Mouse (Mus musculus) MEL (cell line): ENCODE results near the gene 2310033P09Rik. TPM values are rescaled to one million over a fixed set of nuclear protein-coding genes. Genes with fewer than 3 reads are reported as not detected.

Experiments
- DNase-seq: peaks from one replicate; pipeline ENCODE4 v3.0.0; 2011; ENCODE audit warnings: low read depth, low spot score
- H3K27ac ChIP-seq: 2 replicates; pipeline ENCODE4 v1.5.1; 2012; ENCODE audit warnings: low read depth, mild to moderate bottlenecking, control low read depth, low read length, moderate library complexity; ENCODE audit not compliant: control insufficient read depth
- H3K27me3 ChIP-seq, 2 experiments: fragments of 150-350 bp in 1 of 2; sonication (generic) in 1 of 2; 2 replicates each; pipeline ENCODE4 v1.6.1; 2012; ENCODE audit warnings: low read length in 2 of 2, mild to moderate bottlenecking in 2 of 2, improper control_type of control experiment in 1 of 2, moderate library complexity in 1 of 2; ENCODE audit not compliant: insufficient read depth in 2 of 2, control insufficient read depth in 1 of 2
- H3K36me3 ChIP-seq, 2 experiments: 2 replicates each; pipeline ENCODE4 v1.6.1; 2012 to 2014; ENCODE audit warnings: low read length in 2 of 2, improper control_type of control experiment in 1 of 2, inconsistent platforms in 1 of 2, mild to moderate bottlenecking in 1 of 2; ENCODE audit not compliant: insufficient read depth in 2 of 2, control insufficient read depth in 1 of 2
- H3K4me1 ChIP-seq, 2 experiments: fragments of 150-350 bp in 1 of 2; sonication (generic) in 1 of 2; 2 replicates each; pipeline ENCODE4 v1.6.1; 2012; ENCODE audit warnings: low read length in 2 of 2, improper control_type of control experiment in 1 of 2, mild to moderate bottlenecking in 1 of 2; ENCODE audit not compliant: insufficient read depth in 2 of 2, control insufficient read depth in 1 of 2
- H3K4me3 ChIP-seq, 2 experiments: fragments of 150-350 bp in 1 of 2; sonication (generic) in 1 of 2; 2 replicates each; pipeline ENCODE4 v1.5.1; 2012; ENCODE audit warnings: low read depth in 2 of 2, low read length in 2 of 2, mild to moderate bottlenecking in 2 of 2, moderate library complexity in 2 of 2, control low read depth in 1 of 2, improper control_type of control experiment in 1 of 2; ENCODE audit not compliant: control insufficient read depth in 1 of 2, insufficient read depth in 1 of 2
- H3K79me2 ChIP-seq: 2 replicates; pipeline ENCODE4 v1.6.1; 2012; ENCODE audit warnings: mild to moderate bottlenecking, low read length, moderate library complexity; ENCODE audit not compliant: control insufficient read depth, poor library complexity, insufficient read depth
- H3K9ac ChIP-seq: 2 replicates; pipeline ENCODE4 v1.6.1; 2012; ENCODE audit warnings: low read depth, mild to moderate bottlenecking, control low read depth, low read length, moderate library complexity; ENCODE audit not compliant: control insufficient read depth, poor library complexity, severe bottlenecking
- H3K9me3 ChIP-seq: fragments of 150-350 bp; sonication (generic); replicated peaks from 2 replicates; pipeline ENCODE4 v1.6.1; 2012; ENCODE audit warnings: mild to moderate bottlenecking, low read length, improper control_type of control experiment, moderate library complexity; ENCODE audit not compliant: insufficient read depth
- BHLHE40 ChIP-seq: IDR thresholded peaks from 2 replicates; pipeline ENCODE4 v1.6.1; 2012; ENCODE audit warnings: low read depth, mild to moderate bottlenecking, inconsistent platforms, low read length, improper control_type of control experiment, borderline replicate concordance
- CHD1 ChIP-seq: IDR thresholded peaks from 2 replicates; pipeline ENCODE4 v1.6.1; 2012; ENCODE audit warnings: low read depth, mild to moderate bottlenecking, inconsistent platforms, low read length, improper control_type of control experiment
- CHD2 ChIP-seq: IDR thresholded peaks from 2 replicates; pipeline ENCODE4 v1.6.1; 2011; ENCODE audit warnings: low read length, improper control_type of control experiment
- CTCF ChIP-seq, 3 experiments: IDR thresholded peaks in 2 of 3; conservative IDR thresholded peaks in 1 of 3; 2 replicates each; pipeline ENCODE4 v1.5.1; 2011 to 2012; ENCODE audit warnings: low read length in 3 of 3, low read depth in 2 of 3, mild to moderate bottlenecking in 2 of 3, improper control_type of control experiment in 1 of 3, inconsistent platforms in 1 of 3, mixed read lengths in 1 of 3, moderate library complexity in 1 of 3; ENCODE audit not compliant: control insufficient read depth in 1 of 3, insufficient read depth in 1 of 3, poor library complexity in 1 of 3, severe bottlenecking in 1 of 3
- E2F4 ChIP-seq: IDR thresholded peaks from 2 replicates; pipeline ENCODE4 v1.6.1; 2011; ENCODE audit warnings: low read depth, low read length, improper control_type of control experiment, borderline replicate concordance
- EP300 ChIP-seq, 2 experiments: IDR thresholded peaks; 2 replicates each; pipeline ENCODE4 v1.6.1; 2011; ENCODE audit warnings: improper control_type of control experiment in 2 of 2, low read length in 2 of 2, low read depth in 1 of 2, mild to moderate bottlenecking in 1 of 2
- ETS1 ChIP-seq: IDR thresholded peaks from 2 replicates; pipeline ENCODE4 v1.6.1; 2012; ENCODE audit warnings: low read depth, mild to moderate bottlenecking, inconsistent platforms, low read length, improper control_type of control experiment, moderate library complexity
- GATA1 ChIP-seq: IDR thresholded peaks from 2 replicates; pipeline ENCODE4 v1.6.1; 2011; ENCODE audit warnings: low read depth, low read length, improper control_type of control experiment
- HCFC1 ChIP-seq: IDR thresholded peaks from 2 replicates; pipeline ENCODE4 v1.6.1; 2012; ENCODE audit warnings: low read depth, mild to moderate bottlenecking, inconsistent platforms, low read length, improper control_type of control experiment, moderate library complexity
- JUND ChIP-seq: IDR thresholded peaks from 2 replicates; pipeline ENCODE4 v1.6.1; 2011; ENCODE audit warnings: low read depth, mild to moderate bottlenecking, improper control_type of control experiment, low read length
- KAT2A ChIP-seq: conservative IDR thresholded peaks from 2 replicates; pipeline ENCODE4 v1.6.1; 2012; ENCODE audit warnings: low read depth, low read length, improper control_type of control experiment, inconsistent platforms
- MAFK ChIP-seq: IDR thresholded peaks from 2 replicates; pipeline ENCODE4 v1.6.1; 2011; ENCODE audit warnings: low read depth, mild to moderate bottlenecking, low read length, improper control_type of control experiment, borderline replicate concordance
- MEF2A ChIP-seq: IDR thresholded peaks from 2 replicates; pipeline ENCODE4 v1.6.1; 2014; ENCODE audit warnings: low read depth, mild to moderate bottlenecking, inconsistent platforms, low read length, improper control_type of control experiment; ENCODE audit not compliant: poor library complexity, insufficient replicate concordance, severe bottlenecking; ENCODE audit errors: extremely low read depth
- MYB ChIP-seq: IDR thresholded peaks from 2 replicates; pipeline ENCODE4 v1.6.1; 2011; ENCODE audit warnings: mild to moderate bottlenecking, low read depth, low read length, improper control_type of control experiment
- NELFE ChIP-seq: IDR thresholded peaks from 2 replicates; pipeline ENCODE4 v1.6.1; 2011; ENCODE audit warnings: low read depth, low read length, improper control_type of control experiment
- NRF1 ChIP-seq: IDR thresholded peaks from 2 replicates; pipeline ENCODE4 v1.6.1; 2014; ENCODE audit warnings: low read depth, mild to moderate bottlenecking, inconsistent platforms, low read length, improper control_type of control experiment, moderate library complexity; ENCODE audit not compliant: poor library complexity, insufficient read depth, severe bottlenecking
- POLR2A ChIP-seq, 2 experiments: IDR thresholded peaks; 2 replicates each; pipeline ENCODE4 v1.6.1; 2011 to 2012; ENCODE audit warnings: low read length in 2 of 2, mild to moderate bottlenecking in 2 of 2, control low read depth in 1 of 2, improper control_type of control experiment in 1 of 2, low read depth in 1 of 2, moderate library complexity in 1 of 2; ENCODE audit not compliant: control insufficient read depth in 1 of 2, insufficient read depth in 1 of 2, poor library complexity in 1 of 2
- POLR2AphosphoS2 ChIP-seq: IDR thresholded peaks from 2 replicates; pipeline ENCODE4 v1.6.1; 2011; ENCODE audit warnings: low read length, improper control_type of control experiment
- POLR2AphosphoS5 ChIP-seq: IDR thresholded peaks from 2 replicates; pipeline ENCODE4 v1.6.1; 2012; ENCODE audit warnings: low read depth, borderline replicate concordance, mild to moderate bottlenecking, inconsistent platforms, low read length, moderate library complexity, mixed read lengths
- RAD21 ChIP-seq: IDR thresholded peaks from 2 replicates; pipeline ENCODE4 v1.6.1; 2011; ENCODE audit warnings: mild to moderate bottlenecking, low read depth, low read length, improper control_type of control experiment
- RCOR1 ChIP-seq: IDR thresholded peaks from 2 replicates; pipeline ENCODE4 v1.6.1; 2012; ENCODE audit warnings: low read depth, mild to moderate bottlenecking, inconsistent platforms, low read length, improper control_type of control experiment
- SIN3A ChIP-seq: IDR thresholded peaks from 2 replicates; pipeline ENCODE4 v1.6.1; 2012; ENCODE audit warnings: low read length, improper control_type of control experiment, inconsistent platforms
- SMC3 ChIP-seq: IDR thresholded peaks from 2 replicates; pipeline ENCODE4 v1.6.1; 2011; ENCODE audit warnings: low read depth, low read length, improper control_type of control experiment
- TAL1 ChIP-seq: IDR thresholded peaks from 2 replicates; pipeline ENCODE4 v1.6.1; 2012; ENCODE audit warnings: mild to moderate bottlenecking, inconsistent platforms, low read length, moderate library complexity, mixed read lengths
- TBP ChIP-seq: IDR thresholded peaks from 2 replicates; pipeline ENCODE4 v1.8.0; 2011; ENCODE audit warnings: low read depth, low read length, improper control_type of control experiment
- TCF12 ChIP-seq: IDR thresholded peaks from 2 replicates; pipeline ENCODE4 v1.6.1; 2014; ENCODE audit warnings: low read depth, mild to moderate bottlenecking, inconsistent platforms, low read length, improper control_type of control experiment, moderate library complexity
- UBTF ChIP-seq: IDR thresholded peaks from 2 replicates; pipeline ENCODE4 v1.6.1; 2012; ENCODE audit warnings: low read depth, mild to moderate bottlenecking, inconsistent platforms, low read length, improper control_type of control experiment, moderate library complexity, borderline replicate concordance; ENCODE audit not compliant: insufficient read depth
- USF2 ChIP-seq, 2 experiments: IDR thresholded peaks; 2 replicates each; pipeline ENCODE4 v1.6.1; 2011 to 2012; ENCODE audit warnings: improper control_type of control experiment in 2 of 2, low read length in 2 of 2, borderline replicate concordance in 1 of 2, inconsistent platforms in 1 of 2, low read depth in 1 of 2, mild to moderate bottlenecking in 1 of 2; ENCODE audit not compliant: insufficient read depth in 1 of 2
- ZKSCAN1 ChIP-seq: IDR thresholded peaks from 2 replicates; pipeline ENCODE4 v1.6.1; 2012; ENCODE audit warnings: low read depth, mild to moderate bottlenecking, inconsistent platforms, low read length, improper control_type of control experiment, moderate library complexity
- ZMIZ1 ChIP-seq: IDR thresholded peaks from 2 replicates; pipeline ENCODE4 v1.6.1; 2012; ENCODE audit warnings: low read depth, mild to moderate bottlenecking, inconsistent platforms, low read length, improper control_type of control experiment, moderate library complexity
- ZNF384 ChIP-seq: IDR thresholded peaks from 2 replicates; pipeline ENCODE4 v1.6.1; 2012; ENCODE audit warnings: low read depth, mild to moderate bottlenecking, inconsistent platforms, low read length, improper control_type of control experiment
- polyA plus RNA-seq, 2 experiments: library from polyadenylated mRNA; stranded (reverse) in 1 of 2; unstranded in 1 of 2; fragments of >175 nt in 1 of 2; fragments of >200 nt in 1 of 2; gene quantifications; 2 replicates each; pipeline versions ENCODE4 v1.2.1 to v1.2.4; 2012; ENCODE audit warnings: low replicate concordance in 2 of 2, low read depth in 1 of 2; ENCODE audit not compliant: insufficient read length in 2 of 2, insufficient read depth in 1 of 2, missing spikeins in 1 of 2
- total RNA-seq: library from RNA; depleted of rRNA; stranded (reverse); fragments of 300-350 nt; gene quantifications from 2 replicates; pipeline ENCODE4 v1.2.3, GENCODE M21; 2012

2310033P09Rik gene
- total and polyA plus RNA-seq, 3 experiments = 35.5 to 59.8 TPM; not detected in 1

DNA sequence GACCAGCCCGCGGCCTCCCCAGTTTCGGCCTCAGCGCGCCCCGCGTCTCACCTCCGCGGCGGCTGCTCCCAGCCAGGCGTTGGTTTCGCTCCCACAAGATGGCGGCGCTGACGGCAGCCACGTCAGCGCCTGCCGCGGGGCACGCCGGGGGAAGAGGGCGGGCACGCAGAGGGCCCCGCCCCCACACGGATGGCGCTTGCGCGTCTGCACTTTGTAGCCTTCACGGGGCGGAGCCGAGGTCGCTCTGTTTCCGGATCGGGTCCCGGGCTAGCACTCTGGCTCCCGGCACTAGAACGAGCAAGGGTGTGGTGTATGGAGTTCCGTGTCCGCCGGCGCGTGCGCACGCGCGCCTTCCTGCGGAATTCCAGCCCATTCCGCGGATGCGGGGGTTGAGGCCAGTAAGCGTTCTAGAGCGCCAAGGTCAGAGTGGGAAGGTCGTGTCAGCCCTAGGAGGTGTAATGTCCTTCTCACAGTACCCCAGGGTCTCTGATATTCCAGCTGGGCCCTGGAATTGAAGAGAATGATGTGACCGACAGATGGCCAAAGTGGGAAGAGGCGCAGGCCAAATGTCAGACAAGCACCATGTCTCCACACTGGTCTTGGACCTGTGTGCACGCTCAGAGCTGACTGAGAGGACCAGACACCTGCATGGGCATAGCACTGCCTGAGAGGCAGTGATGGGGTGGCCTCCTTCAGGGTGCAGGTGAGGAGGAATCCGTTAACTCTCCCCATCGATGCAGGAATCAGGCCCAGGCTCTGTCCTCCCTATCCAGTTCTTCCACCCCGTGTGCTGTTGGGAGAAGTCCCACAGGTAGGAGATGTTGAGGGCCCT is 20.2 kb downstream of the 2310033P09Rik start, which contains the start of gene Arf1 (continued):
- TF ChIP-seq JUND = no peak
- peak; percentile 40; the same call in 1 of the 2 replicates for TF ChIP-seq RCOR1
- TF ChIP-seq BHLHE40 = no peak; the same call in 1 of the 2 replicates
- TF ChIP-seq EP300 (IDR thresholded peaks at IDR 0.05; ENCODE audit: low read depth in 1 of 2, low read length in 2 of 2) = peak in 1 of 2 experiments; percentile 51; a peak in 2 of 4 replicates

- Histone ChIP-seq H3K4me1 (peaks cover 7 to 25% of the 10 kb centered on the region in 2 experiments), H3K4me3 (peak overlapping the region; percentile 5 to 20; a peak in 3 of 4 replicates), H3K36me3 (peaks cover 1 to 30% of the 10 kb centered on the region in 2 experiments; a peak in 2 of 4 replicates), H3K79me2 (peaks cover 33% of the 10 kb centered on the region), H3K27me3 (no peaks in the 10 kb centered on the region; a peak in 1 of 4 replicates), H3K9ac (peak overlapping the region; percentile 32; the same call in 1 of the 2 replicates), H3K9me3 (no peaks in the 10 kb centered on the region), H3K27ac (peak overlapping the region; percentile 68)
- peak; percentile 87 for DNase-seq
- TF ChIP-seq KAT2A = no peak
- no peak for TF ChIP-seq NELFE
- 0 out of 2 replicates have a peak, but pooled peaks have one; percentile 49 for TF ChIP-seq CHD1
- TF ChIP-seq UBTF = no peak
- no peak for TF ChIP-seq MEF2A
- TF ChIP-seq ZKSCAN1 = no peak
- TF ChIP-seq SMC3 = peak; percentile 62
- TF ChIP-seq USF2 (IDR thresholded peaks at IDR 0.05; ENCODE audit: borderline replicate concordance in 1 of 2, insufficient read depth in 1 of 2, low read depth in 1 of 2, low read length in 2 of 2) = no peak
- peak; percentile 76 to 84 (median 80) for TF ChIP-seq CTCF (IDR thresholded peaks at IDR 0.05 in 2 of 3, conservative IDR thresholded peaks at IDR 0.05 in 1 of 3; ENCODE audit: control insufficient read depth in 1 of 3, insufficient read depth in 1 of 3, low read depth in 2 of 3, low read length in 3 of 3, poor library complexity in 1 of 3, severe bottlenecking in 1 of 3)
- no peak for TF ChIP-seq E2F4
- no peak for TF ChIP-seq TAL1
- no peak for TF ChIP-seq POLR2AphosphoS2
- TF ChIP-seq CHD2 = no peak
- peak; percentile 32; the same call in 1 of the 2 replicates for TF ChIP-seq TCF12
- no peak for TF ChIP-seq MYB
- TF ChIP-seq SIN3A = peak; percentile 73
- TF ChIP-seq POLR2AphosphoS5 = no peak
- 0 out of 2 replicates have a peak, but pooled peaks have one; percentile 18 for TF ChIP-seq NRF1
- TF ChIP-seq ZMIZ1 = no peak
- TF ChIP-seq TBP = 0 out of 2 replicates have a peak, but pooled peaks have one; percentile 19
- peak; percentile 53 for TF ChIP-seq RAD21
- peak in 1 of 2 experiments; percentile 27; a peak in 1 of 4 replicates for TF ChIP-seq POLR2A (IDR thresholded peaks at IDR 0.05; ENCODE audit: control insufficient read depth in 1 of 2, insufficient read depth in 1 of 2, low read depth in 1 of 2, low read length in 2 of 2, poor library complexity in 1 of 2)
- 0 out of 2 replicates have a peak, but pooled peaks have one; percentile 48 for TF ChIP-seq HCFC1
- no peak; the same call in 1 of the 2 replicates for TF ChIP-seq JUND
- TF ChIP-seq ETS1 = no peak; the same call in 1 of the 2 replicates
- TF ChIP-seq MAFK = no peak
- TF ChIP-seq GATA1 = peak; percentile 79
- no peak; the same call in 1 of the 2 replicates for TF ChIP-seq ZNF384
Observed at GRCm38 (mm10) chr11:59230144-59230760, 22.1 kb downstream of the 2310033P09Rik start.
